Mouse (Mus musculus): ENCODE results near the gene Sema4g.
A peak's percentile ranks its signal among the peaks of the same experiment; 100 is the strongest.

Sema4g gene

DNA sequence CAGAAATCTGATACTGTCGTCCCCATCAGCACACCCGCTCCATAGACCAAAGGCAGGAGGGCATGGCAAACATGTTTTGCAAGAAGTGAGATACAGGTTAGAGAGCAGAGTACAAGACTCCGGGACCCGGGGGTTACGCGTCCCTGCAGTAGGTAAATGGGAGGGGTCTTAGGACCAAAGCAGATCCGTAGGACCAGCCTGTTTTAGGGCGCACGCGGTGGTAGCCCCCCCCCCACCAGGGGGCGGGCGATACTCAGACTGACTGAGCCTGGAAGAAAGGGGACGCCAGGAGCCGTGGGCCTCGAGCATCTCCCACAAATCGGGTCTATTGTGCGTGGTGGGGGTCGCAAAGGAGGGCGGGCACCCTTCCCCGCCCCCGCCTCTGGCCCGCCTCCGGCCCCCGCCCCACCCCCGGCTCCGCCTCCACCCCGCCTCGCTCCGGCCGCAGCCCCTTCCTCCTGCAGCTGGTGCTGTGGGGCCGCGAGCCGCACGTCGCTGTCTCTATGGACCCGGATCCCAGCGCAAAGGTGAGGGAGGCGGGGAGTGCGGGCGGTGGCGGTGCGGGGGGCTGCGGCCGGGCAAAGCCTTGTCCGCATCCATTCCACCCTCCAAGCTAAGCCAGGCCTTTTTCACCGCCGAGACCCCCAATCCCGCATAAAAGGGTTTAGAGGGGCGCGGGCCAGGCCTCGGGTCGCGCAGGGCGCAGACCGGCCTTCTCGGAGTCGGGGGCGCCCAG is at the start of gene Sema4g:
Sema4g (plus strand) TSS at position 271 of the 736 bp plus-strand sequence.
- DNase-seq (ENCODE audit: low spot score) = peak; percentile 24

DNA sequence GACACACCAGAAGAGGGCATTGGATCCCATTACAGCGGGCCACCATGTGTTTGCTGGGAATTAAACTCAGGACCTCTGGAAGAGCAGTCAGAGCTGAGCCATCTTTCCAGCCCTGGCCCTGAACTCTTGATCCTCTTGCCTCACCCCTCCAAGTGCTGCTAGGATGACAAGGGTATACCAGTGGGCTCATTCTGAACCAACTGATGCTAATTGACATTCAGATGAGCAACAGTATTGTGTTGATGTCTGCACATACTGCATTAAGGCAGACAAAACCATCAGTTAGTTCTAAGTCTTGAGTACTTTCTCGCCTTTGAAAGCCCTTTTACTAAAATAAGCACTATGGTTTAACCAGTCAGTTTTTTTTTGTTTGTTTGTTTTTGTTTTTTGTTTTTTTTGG is 29.3 kb upstream of the Sema4g start:
- DNase-seq (ENCODE audit: low spot score) = no peak

DNA sequence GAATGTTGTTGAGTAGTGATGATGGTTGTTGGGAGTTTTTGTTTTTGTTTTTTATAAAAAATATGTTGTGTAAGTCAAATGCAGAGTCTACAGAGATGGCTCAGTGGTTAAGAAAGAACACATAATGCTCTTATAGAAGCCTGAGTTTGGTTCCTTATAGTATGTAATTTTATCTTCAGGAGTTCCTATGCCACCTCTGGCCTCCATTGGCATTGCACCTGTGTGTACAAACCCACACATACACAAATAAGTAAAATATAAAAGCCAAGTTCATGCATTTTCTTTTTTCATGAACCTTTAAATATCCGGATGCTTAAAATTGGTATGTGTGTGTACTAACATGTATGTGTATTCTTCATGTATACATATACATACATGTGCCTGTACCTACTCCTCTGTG is 22.9 kb upstream of the Sema4g start:
- no peak for DNase-seq (ENCODE audit: low spot score)

DNA sequence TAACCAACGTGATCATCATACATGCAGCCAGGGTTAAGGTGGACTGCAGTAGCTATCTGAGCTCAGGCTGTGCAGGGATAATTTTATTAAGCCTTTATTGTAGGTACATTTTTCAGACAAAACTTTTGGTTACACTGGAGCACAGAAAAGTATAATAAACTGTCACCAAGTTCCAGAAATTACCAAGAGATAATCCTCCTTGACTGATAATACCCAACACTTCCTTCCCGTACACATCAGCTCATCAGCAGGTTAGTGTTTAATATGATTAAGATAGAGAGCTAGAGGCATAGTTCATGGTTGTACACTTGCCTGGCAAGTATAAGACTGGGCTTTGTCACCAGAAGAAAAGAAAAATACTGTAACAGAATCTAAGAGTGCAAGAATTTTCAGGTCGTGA is 20.6 kb upstream of the Sema4g start:
- no peak for DNase-seq (ENCODE audit: low spot score)

DNA sequence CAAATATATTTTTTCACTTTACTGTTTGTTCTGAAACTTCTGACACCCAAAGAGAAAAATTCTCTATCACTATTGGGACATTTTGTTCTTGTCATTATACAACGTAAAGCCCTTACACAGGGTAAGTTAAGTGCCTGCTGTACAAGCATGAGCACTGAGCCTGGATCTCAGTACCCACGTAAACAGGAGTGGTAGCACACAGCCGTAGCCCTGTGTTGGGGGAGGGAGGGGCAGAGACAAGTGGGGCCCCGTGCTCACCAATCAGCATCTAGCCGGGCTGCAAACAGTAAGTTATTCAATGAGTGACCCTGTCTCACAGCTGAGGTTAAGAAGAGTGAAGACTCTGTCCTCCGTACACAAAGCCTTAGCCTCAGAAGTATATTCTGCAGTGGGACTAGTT is 12.3 kb upstream of the Sema4g start:
- DNase-seq (ENCODE audit: low spot score) = no peak

DNA sequence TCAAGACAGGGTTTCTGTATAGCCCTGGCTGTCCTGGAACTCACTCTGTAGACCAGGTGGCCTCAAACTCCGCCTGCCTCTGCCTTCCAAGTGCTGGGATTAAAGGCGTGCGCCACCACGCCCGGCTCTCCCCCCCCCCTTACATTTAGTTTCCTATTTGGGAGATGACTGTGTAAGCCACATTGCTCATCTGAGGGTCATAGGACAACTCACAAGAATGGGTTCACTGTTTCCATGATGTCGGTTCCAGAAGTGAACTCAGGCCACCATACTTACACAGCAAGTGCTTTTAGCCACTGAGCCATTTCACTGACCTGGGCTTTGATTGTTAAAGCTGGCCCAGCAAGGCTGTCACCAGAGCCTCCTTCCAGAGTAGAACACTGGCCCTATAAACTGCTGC is 11.8 kb upstream of the Sema4g start:
- no peak for DNase-seq (ENCODE audit: low spot score)

DNA sequence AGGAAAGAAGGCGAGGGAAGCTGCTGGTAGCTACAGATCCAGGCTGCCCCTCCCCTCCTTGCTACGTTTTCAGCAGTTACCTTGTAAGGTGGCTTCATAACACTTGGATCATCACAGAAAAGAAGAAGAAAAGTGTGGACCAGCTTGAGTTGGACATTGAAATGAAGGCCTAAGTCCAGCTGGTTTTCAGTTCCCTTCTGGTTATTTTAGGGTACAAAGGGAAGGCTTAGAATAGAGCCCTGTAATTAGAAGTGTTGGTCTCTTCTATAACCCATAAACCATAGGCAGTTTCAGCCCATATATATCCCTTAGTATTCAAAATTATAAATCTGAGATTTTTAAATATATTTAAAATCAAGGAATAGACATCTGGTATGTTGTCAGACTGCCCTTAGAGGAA is 8.1 kb upstream of the Sema4g start:
- no peak for DNase-seq (ENCODE audit: low spot score)

DNA sequence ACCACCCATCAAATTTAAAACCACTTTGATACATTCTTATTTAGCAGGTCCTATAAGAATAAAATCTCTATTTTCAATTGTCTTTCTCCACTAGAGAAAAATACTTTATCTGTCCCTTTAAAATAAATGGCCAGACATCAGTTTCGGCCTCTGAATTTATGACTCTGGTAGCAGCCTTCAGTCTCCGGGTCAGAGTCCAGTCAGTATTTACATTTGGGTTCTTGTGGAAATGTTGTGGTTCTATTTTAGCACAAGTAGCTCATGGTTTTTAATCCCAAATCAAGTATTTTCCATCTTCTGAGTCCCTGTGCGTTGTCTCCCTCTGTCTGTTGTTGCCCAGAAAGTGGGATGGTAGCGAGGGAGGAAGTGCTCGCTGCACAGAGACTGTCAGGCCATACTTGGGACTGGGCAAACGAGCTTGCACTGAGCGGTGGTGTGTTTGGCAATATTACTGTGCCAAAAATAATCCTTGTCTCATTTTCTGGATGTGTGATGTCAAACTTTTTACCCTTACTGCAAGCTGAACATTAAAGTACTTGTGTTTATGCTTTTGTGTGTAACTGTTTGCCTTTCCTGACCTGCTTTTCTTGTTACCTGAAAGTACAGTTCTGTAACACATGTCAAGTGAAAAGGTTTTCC is 6.3 kb upstream of the Sema4g start:
- DNase-seq (ENCODE audit: low spot score) = no peak

DNA sequence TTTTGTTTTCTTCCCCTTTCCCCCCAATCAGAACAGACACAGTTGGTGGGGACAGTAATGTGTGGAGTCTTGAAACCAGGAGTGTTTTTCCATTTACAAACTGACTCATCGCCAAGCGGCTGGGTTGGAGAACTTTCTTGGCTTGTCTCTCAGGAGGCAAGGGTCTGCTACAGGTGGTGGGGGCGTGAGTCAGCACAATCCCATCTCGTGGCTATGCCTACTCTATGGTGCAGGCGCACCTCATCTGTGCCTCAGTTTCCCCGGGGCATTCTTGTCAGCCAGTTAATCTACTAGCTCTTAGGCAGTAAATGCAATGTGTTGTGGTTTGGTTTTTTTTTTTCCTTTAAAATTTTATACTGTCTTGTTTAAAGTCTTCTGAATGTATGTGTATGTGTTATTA is 5.5 kb upstream of the Sema4g start:
- DNase-seq (ENCODE audit: low spot score) = peak; percentile 12

DNA sequence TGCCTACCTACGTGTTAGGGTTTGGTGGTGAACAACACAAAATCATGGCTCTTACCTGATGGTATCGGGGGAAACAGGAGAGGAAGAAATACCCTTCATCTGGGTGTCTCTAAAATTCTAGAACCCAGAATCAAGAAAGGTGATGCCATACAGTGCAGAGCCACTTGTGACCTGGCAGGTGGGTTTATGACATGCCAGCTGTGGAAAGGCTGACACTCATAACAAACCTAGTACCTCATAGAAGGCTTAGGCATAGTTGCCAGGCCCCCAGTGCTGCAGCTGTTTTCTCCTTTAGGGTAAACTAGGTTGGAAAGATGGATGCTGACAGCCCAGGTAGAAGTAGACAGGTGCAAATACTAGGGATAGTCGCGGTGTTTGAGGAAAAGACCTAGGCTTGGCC is 4.5 kb upstream of the Sema4g start:
- peak; percentile 2 for DNase-seq (ENCODE audit: low spot score)

DNA sequence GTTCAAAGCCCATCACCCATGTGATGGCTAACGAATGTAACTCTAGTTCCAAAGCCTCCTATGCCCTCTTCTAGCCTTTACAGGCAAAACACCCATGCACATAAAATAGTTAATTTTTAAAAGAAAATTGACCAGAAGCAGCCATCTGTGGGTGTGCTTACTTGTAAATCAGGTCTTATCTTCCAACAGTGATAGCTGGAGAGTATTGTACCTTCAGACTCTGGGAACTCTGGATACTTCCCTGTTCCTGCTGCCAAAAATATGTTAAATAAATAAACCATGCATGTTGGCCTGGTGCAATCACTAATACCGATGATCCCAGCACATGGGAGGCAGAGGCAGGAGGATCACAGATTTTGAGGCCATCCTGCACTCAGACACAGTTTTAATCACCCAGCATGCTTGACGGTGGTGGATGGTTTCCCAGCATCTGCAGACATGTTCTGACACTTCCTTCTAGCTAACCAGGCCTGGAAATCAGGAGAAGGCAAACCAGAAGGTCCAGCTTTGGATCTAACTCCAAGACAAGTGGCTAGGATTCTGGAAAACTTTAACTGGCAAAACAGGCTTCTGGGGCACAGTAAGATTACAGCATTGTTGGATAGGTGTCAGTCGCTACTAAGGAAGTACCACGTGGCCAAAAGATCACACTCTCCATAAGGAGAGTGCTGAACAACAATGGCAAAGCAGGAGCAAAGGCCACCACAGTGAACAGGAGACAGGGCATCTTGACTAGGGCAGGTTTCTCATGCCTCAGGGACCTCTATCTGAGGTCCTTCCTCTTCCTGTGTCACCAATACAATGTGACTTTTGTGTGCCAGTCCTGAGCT is 3.5 kb upstream of the Sema4g start:
- peak; percentile 2 for DNase-seq (ENCODE audit: low spot score)

DNA sequence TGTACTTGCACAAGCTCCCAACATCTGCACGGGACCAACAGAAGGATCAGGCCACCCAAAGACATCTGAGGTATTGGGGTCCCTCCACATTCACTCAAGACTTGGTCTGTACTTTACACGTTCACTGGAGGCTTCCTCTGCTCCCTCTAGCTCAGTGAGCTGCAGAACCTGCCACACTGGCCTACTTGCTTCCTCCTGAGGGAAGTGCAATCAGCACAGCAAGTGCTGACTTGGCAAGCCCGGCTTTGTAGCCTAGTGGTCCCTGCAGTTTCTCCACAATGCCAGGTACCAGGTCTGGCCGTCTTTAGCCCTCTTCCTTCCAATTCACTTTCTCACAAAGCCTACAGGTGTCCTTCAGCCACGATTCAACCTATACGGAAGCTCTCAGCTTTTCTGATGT is 1.9 kb upstream of the Sema4g start:
- peak; percentile 23 for DNase-seq (ENCODE audit: low spot score)

DNA sequence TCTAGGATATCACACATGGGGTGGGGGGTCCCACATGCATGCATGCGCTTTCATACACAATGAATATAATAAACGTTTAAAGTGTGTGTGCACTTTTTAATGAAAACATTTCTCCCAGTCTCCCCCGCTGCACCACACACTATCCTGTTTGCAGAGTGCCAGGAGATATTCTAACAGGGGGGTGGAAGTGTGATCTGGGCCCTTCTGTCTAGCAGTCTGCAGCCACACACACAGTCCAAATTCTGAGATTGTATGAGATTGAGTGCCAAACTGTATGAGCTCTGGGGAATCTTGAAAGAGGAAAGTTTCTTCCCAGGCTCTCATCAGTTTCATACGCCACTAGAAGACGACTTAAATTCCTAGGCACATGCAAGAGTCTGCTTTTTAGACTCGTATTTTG is 1.1 kb upstream of the Sema4g start:
- DNase-seq (ENCODE audit: low spot score) = peak; percentile 57

DNA sequence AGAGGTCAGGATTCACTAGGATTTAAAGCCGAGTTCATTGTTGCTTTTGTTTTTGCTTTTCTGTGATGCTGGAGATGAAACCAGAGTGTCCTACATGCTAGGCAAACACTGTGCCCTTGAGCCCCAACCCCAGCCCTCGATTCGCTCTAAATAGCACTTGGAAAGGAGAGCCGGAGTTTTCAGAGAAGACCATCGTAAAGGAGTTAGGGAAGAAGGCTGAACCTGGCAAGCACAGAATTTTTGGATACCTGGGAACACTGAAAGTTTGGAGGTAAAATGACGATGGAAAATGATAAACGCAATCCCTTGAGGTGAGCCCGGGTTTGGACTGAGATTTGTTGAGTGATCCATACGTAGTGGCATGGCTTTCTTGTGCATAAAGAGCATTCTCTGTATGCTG is 580 bp upstream of the Sema4g start:
- DNase-seq (ENCODE audit: low spot score) = peak; percentile 5

DNA sequence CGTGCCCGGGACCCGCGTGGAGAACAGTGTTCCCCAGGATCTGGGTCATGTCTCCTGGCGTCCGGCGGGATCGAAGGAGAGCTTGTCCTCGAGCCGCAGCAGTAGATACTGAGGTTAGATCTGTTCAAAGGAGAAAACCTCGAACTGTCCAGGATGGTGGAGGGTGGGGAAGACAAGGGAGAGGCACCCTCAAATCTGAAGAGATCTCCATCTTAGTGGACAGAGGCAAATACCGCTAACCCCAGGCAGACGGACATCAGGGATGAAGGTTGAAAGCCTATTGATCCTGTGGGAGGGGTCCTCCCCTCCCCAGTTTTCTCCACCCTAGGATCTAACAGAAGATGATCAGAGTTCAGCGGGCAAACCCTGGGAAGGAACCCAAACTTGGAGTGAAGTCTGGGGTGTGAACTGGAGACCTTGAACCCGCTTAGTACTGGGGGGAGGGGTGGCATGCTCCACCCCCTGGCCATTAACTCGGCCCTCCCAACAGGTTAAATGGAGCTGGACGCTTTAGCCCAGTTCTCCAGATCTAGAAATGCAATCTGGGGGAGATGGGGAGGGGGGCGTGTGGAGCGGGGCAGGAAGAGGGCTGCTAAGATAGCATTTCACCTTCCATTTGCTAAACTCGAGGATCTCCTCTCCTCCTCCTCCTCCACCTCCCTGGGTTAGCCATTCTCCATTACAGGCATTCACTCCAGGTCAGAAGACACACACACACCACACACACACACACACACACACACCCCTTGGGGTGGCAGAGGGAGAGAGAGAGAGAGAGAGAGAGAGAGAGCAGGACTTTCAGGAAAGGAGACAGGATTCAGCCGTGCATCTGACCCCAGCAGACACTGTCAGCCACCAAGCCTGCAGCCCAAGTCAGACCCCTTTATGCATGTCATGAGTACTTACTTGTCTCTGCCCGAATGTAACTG is 930 bp downstream of the Sema4g start:
- DNase-seq (ENCODE audit: low spot score) = peak; percentile 6

DNA sequence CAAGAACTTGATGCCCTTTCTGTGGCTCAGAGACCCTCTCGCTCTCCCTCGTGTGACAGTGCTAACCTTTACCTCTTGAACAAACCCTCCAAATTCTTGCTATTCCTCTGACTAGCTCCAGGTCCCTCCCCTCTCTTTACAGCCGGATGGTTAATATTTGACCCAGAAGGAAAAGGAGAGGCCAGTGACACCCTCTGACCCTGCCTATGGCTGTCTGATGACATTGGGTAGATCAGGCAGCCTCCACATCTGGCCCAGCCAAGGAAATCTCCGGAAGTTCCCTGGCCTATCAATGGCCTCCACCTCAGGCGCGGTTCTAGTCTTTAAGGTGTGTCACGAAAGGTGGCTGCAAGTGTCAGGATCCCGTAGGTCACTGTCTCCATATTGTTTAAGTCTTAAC is 2.1 kb downstream of the Sema4g start:
- DNase-seq (ENCODE audit: low spot score) = peak; percentile 8

DNA sequence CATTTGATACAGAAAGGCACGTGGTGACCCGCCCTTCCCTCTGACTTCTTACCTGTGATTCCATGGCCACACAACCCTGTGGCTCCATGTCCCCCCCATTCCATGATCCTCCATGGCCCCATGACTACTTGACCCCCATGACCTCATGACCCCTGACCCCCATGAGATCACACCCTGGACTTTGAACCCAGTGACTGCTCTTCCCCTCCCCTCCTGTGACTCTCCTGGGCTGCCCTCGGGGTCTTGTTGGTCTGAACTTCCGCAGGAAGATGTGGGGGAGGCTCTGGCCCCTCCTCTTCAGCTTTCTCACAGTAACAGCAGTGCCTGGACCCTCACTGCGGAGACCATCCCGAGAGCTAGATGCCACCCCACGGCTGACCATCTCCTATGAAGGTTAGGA is 3.3 kb downstream of the Sema4g start:
- peak; percentile 4 for DNase-seq (ENCODE audit: low spot score)

DNA sequence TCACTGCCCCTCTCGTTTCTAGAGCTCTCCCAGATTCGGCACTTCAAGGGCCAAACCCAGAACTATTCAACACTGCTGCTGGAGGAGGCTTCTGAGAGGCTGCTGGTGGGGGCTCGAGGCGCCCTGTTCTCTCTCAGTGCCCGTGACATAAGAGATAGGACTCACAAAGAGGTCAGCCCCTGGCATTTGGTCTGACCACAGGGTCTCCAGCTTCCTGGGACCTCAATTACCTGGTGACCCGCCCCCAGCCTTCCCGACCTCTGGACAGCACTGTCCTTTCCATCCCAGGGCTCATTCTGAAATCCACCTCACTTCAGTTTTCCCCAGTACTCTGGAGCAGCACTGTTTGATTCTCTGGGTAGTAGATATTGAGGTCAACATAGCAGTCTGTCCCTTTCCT is 3.8 kb downstream of the Sema4g start:
- DNase-seq (ENCODE audit: low spot score) = peak; percentile 4

DNA sequence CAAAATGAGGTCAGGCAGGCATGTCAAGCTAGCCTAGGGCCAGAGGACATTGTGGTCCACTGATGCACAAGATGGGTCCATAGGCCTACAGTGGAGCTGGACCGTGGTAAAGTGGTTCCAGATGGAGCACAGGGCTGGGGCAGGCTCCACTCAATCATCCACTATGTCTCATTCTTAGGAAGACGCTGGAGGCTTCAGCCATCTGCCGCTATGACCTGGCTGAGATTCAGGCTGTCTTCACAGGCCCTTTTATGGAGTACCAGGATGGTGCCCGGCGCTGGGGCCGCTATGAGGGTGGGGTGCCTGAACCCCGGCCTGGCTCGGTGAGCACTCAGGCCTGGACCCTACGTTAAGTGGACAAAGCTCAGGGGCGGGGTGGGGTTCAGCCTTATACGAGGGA is 8.9 kb downstream of the Sema4g start:
- DNase-seq (ENCODE audit: low spot score) = no peak

DNA sequence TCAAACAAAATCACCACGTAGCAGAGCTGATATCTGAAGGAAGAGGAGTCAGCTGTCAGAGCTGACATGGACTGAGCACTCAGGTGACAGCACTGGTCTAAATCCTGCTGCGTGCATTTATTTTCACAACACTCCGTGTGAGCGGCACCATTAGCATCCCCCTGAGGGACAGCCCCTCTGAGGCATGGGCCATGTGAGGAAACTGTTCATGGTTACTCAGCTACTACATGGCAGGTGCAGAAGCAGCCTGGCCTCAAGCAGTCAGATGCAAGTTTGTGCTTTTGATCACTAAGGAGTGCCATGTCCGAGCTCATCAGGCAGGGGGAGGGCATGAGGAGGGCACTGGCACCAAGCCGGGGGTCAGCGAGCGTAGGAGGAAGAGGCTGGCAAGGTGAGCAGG is 10.7 kb downstream of the Sema4g start:
- DNase-seq (ENCODE audit: low spot score) = no peak

DNA sequence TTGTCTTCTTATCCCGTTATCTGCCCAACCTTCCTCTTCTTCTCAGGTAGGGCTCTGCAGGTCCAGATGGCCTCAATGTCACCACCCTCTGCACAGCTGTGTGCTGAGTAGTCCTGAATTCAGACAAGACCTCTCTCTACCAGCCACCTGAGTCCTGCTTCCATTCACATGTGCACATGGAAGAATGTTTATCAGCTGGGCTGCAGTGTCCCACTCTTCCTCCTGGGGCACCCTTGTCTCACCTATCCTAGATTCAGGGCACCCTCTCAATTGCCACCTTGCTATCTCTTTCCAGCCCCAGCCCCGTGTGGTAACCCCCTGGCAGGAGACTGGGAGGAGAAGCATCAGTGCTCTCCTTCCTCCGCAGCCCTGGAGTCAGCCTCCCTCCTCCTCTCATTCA is 13.4 kb downstream of the Sema4g start:
- DNase-seq (ENCODE audit: low spot score) = no peak

Measured in layer of hippocampus, adult 11-12 months (tissue).